ENCODE assay signal across 16 mouse cellular contexts in genomic region chr6:142856258-142856874, GRCm38 (mm10). TPM values are rescaled to one million over a fixed set of nuclear protein-coding genes. Genes with fewer than 3 reads are reported as not detected.
DNase-seq lines count a peak whose midpoint lies in the region; ATAC-seq lines count a peak whose summit lies in the region.
"Had no signal": no experiment of that assay in that cellular context is flagged by ENCODE, and none has a peak within 500 bp of the region (broad histone marks: within the 10 kb centered on the region; RNA-seq: fewer than 3 reads in every experiment).

No protein-coding gene starts in this region.

- no peaks in the 10 kb centered on the region for H3K36me3 ChIP-seq in forebrain, embryonic 12.5 days (replicated peaks)
- no peaks in the 10 kb centered on the region for H3K36me3 ChIP-seq in forebrain, embryonic 10.5 days (replicated peaks)
- H3K36me3 ChIP-seq in forebrain, embryonic 14.5 days (ENCODE audit: control insufficient read depth, insufficient read depth, low read length): no peaks in the 10 kb centered on the region
- H3K36me3 ChIP-seq: limb, embryonic 12.5 days had no signal

- H3K27me3 ChIP-seq in forebrain, embryonic 12.5 days: no peaks in the 10 kb centered on the region
- H3K27me3 ChIP-seq in forebrain, embryonic 10.5 days (ENCODE audit: poor library complexity, severe bottlenecking): no peaks in the 10 kb centered on the region
- H3K27me3 ChIP-seq in forebrain, embryonic 14.5 days (replicated peaks; ENCODE audit: control insufficient read depth, insufficient read depth, low read length): no peaks in the 10 kb centered on the region
- H3K27me3 ChIP-seq: limb, embryonic 12.5 days had no signal

- WGBS in forebrain, embryonic 12.5 days: 54% methylated on average over 3 of the region's 3 CpGs
- 83% methylated on average over 3 of the region's 3 CpGs for WGBS in forebrain, embryonic 10.5 days
- WGBS in forebrain, embryonic 14.5 days: 63% methylated on average over 3 of the region's 3 CpGs

- ATAC-seq in forebrain, embryonic 12.5 days (ENCODE audit: low FRiP score): peak; percentile 45; the same call in 1 of the 2 replicates
- peak; percentile 45; the same call in 1 of the 2 replicates for ATAC-seq in forebrain, embryonic 14.5 days
- peak; percentile 47 for ATAC-seq in megakaryocyte, adult 5-6 weeks (ENCODE audit: poor library complexity, severe bottlenecking)
- ATAC-seq in monocyte, adult 5-6 weeks (replicated peaks; ENCODE audit: insufficient number of reproducible peaks, low FRiP score, low TSS enrichment, poor library complexity, severe bottlenecking): no peak
- ATAC-seq: intestine, postnatal 0 days had no signal

- no peaks in the 10 kb centered on the region for H3K9me3 ChIP-seq in forebrain, embryonic 12.5 days
- no peaks in the 10 kb centered on the region for H3K9me3 ChIP-seq in forebrain, embryonic 10.5 days
- no peaks in the 10 kb centered on the region for H3K9me3 ChIP-seq in forebrain, embryonic 14.5 days (replicated peaks; ENCODE audit: control insufficient read depth, low read length)
- H3K9me3 ChIP-seq: limb, embryonic 12.5 days had no signal

- 0 out of 2 replicates have a peak overlapping the region, but pooled peaks have one; percentile 11 for H3K27ac ChIP-seq in forebrain, embryonic 12.5 days
- no peak overlapping the region for H3K27ac ChIP-seq in forebrain, embryonic 10.5 days
- no peak overlapping the region for H3K27ac ChIP-seq in forebrain, embryonic 14.5 days (ENCODE audit: low read depth, low read length)
- H3K27ac ChIP-seq: limb, embryonic 12.5 days had no signal

- H3K4me3 ChIP-seq in forebrain, embryonic 12.5 days (replicated peaks): no peak overlapping the region
- H3K4me3 ChIP-seq in forebrain, embryonic 10.5 days: no peak overlapping the region
- no peak overlapping the region for H3K4me3 ChIP-seq in forebrain, embryonic 14.5 days (ENCODE audit: low read depth, low read length)
- H3K4me3 ChIP-seq: limb, embryonic 12.5 days had no signal

- no peak overlapping the region for H3K4me2 ChIP-seq in forebrain, embryonic 12.5 days
- H3K4me2 ChIP-seq in forebrain, embryonic 14.5 days (ENCODE audit: low read length): no peak overlapping the region
- H3K4me2 ChIP-seq: limb, embryonic 12.5 days had no signal

- no peak overlapping the region for H3K9ac ChIP-seq in forebrain, embryonic 12.5 days
- no peak overlapping the region for H3K9ac ChIP-seq in forebrain, embryonic 14.5 days (ENCODE audit: low read length)
- H3K9ac ChIP-seq: limb, embryonic 12.5 days had no signal

- no peak for DNase-seq in forebrain, embryonic 10.5 days (ENCODE audit: extremely low spot score, low spot score)
- DNase-seq in 416B (ENCODE audit: low read depth): peak; percentile 35
- no peak for DNase-seq in forebrain, embryonic 14.5 days (ENCODE audit: low spot score)
- DNase-seq in gastrocnemius, postnatal 10 days: no peak
- no peak for DNase-seq in layer of hippocampus, postnatal 14 days (ENCODE audit: low spot score in 2 of 2)
- DNase-seq: B cell, adult 2 months; gastrocnemius, postnatal 14 days; right cerebral cortex, postnatal 14 days; thymus, postnatal 36 days had no signal

- peaks cover 9% of the 10 kb centered on the region for H3K4me1 ChIP-seq in forebrain, embryonic 12.5 days
- H3K4me1 ChIP-seq in forebrain, embryonic 10.5 days: peaks cover 13% of the 10 kb centered on the region
- H3K4me1 ChIP-seq in forebrain, embryonic 14.5 days (ENCODE audit: control insufficient read depth, insufficient read depth, low read length): no peaks in the 10 kb centered on the region

RNA-seq across cellular contexts. Expression of gene Sult6b2, which starts 52.1 kb away (rescaled TPM):
- polyA plus RNA-seq in forebrain, embryonic 12.5 days (2016; fragmentation: Nextera tagmentation; extraction: Ambion mirVana): 0.09 and 0.17 TPM in 2 replicates
- 0.06 TPM in 1 of 2 replicates, not detected in the other for polyA plus RNA-seq in forebrain, embryonic 10.5 days (2016; fragmentation: Nextera tagmentation; extraction: Ambion mirVana)
- 0.18 TPM in 1 of 2 replicates, not detected in the other for polyA plus RNA-seq in forebrain, embryonic 14.5 days (2014; fragmentation: Nextera tagmentation; extraction: Ambion mirVana)
- total RNA-seq in megakaryocyte, adult 5-6 weeks (2015): not detected in 2 replicates
- not detected in 2 replicates for total RNA-seq in megakaryocyte, adult 5-6 weeks (2017)
- total RNA-seq in monocyte, adult 5-6 weeks (2017): not detected in 3 replicates
- not detected for total RNA-seq in gastrocnemius, postnatal 10 days (2021)
- total RNA-seq in layer of hippocampus, postnatal 14 days (2021): under 1 TPM; 0.17 to 0.28 TPM
- total RNA-seq: adrenal gland, adult 18-20 months; gastrocnemius, postnatal 14 days had no signal
- polyA plus RNA-seq: limb, embryonic 12.5 days; lung, embryonic 16.5 days had no signal
